Mouse (Mus musculus): Measurements from ENCODE around the gene Armh2. TPM values are rescaled to one million over a fixed set of nuclear protein-coding genes. Genes with fewer than 3 reads are reported as not detected.

Gene Armh2
- polyA plus RNA-seq, 1 experiment from 2014 or later, result not detected

DNA sequence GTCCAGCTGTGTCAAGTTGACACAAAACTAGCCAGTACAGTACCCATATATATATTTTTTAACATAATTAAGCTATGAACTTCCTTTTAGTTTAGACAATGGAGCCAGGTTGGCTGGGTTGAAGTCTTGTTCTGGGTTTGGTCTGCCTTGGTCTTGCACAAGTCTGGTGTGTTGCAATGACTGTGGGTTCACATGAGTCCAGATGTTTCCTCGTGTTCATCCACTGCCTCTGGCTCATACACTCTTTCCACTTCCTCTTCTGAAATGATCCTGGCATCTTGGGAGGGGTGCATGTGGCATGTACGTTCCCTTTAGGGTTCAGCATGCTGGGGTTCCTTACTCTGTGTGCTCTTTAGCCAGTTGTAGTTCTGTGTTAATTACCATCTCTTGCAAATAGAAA lies 50.3 kb downstream of the Armh2 start:
- WGBS, result 60% methylated on average over 2 of the region's 2 CpGs
- ATAC-seq, result no peak; the same call in 1 of the 2 replicates
- no peak overlapping the region for H3K27ac ChIP-seq

GRCm38 (mm10) chr13:24792411-24793045 lies 51.5 kb downstream of the Armh2 start:
- 81% methylated on average over 9 of the region's 9 CpGs for WGBS
- Histone ChIP-seq H3K9ac (no peak overlapping the region), H3K27ac (no peak overlapping the region), H3K9me3 (no peaks in the 10 kb centered on the region), H3K4me3 (replicated peaks) (no peak overlapping the region), H3K4me1 (replicated peaks) (no peaks in the 10 kb centered on the region), H3K27me3 (replicated peaks) (no peaks in the 10 kb centered on the region), H3K4me2 (replicated peaks) (no peak overlapping the region), H3K36me3 (no peaks in the 10 kb centered on the region)
- ATAC-seq, result no peak

More for the DNA sequence above, 50.3 kb downstream of the Armh2 start:
- no peak overlapping the region for H3K4me3 ChIP-seq (replicated peaks)
- no peaks in the 10 kb centered on the region for H3K9me3 ChIP-seq
- no peak overlapping the region for H3K9ac ChIP-seq
- no peaks in the 10 kb centered on the region for H3K36me3 ChIP-seq
- H3K4me1 ChIP-seq (replicated peaks), result no peaks in the 10 kb centered on the region
- H3K4me2 ChIP-seq (replicated peaks), result no peak overlapping the region
- no peaks in the 10 kb centered on the region for H3K27me3 ChIP-seq (replicated peaks)

Other genes starting within 250 kb of the Armh2 start
- gene Ripor2, start 159.0 kb upstream of the Armh2 start, polyA plus RNA-seq (2015; fragmentation: Nextera tagmentation; extraction: Ambion mirVana), result 1.7 and 1.9 TPM in 2 replicates
- gene Gmnn, start 20.7 kb downstream of the Armh2 start, polyA plus RNA-seq (2015; fragmentation: Nextera tagmentation; extraction: Ambion mirVana), result 106 and 115 TPM in 2 replicates
- gene BC005537, start 60.4 kb downstream of the Armh2 start, polyA plus RNA-seq (2015; fragmentation: Nextera tagmentation; extraction: Ambion mirVana), result 12.4 and 13.2 TPM in 2 replicates
- 162 and 165 TPM in 2 replicates for gene Acot13, start 90.3 kb downstream of the Armh2 start, polyA plus RNA-seq (2015; fragmentation: Nextera tagmentation; extraction: Ambion mirVana)
- gene Tdp2, start 90.4 kb downstream of the Armh2 start, polyA plus RNA-seq (2015; fragmentation: Nextera tagmentation; extraction: Ambion mirVana), result 55.9 and 65.0 TPM in 2 replicates
- 1.2 and 1.3 TPM in 2 replicates for gene D130043K22Rik, start 103.9 kb downstream of the Armh2 start, polyA plus RNA-seq (2015; fragmentation: Nextera tagmentation; extraction: Ambion mirVana)
- gene Aldh5a1, start 196.4 kb downstream of the Armh2 start, polyA plus RNA-seq (2015; fragmentation: Nextera tagmentation; extraction: Ambion mirVana), result 9.6 and 10.3 TPM in 2 replicates
- 2.0 and 3.1 TPM in 2 replicates for gene Gpld1, start 201.9 kb downstream of the Armh2 start, polyA plus RNA-seq (2015; fragmentation: Nextera tagmentation; extraction: Ambion mirVana)